27 mouse cellular contexts compared by ENCODE assay signal in the genomic region with DNA sequence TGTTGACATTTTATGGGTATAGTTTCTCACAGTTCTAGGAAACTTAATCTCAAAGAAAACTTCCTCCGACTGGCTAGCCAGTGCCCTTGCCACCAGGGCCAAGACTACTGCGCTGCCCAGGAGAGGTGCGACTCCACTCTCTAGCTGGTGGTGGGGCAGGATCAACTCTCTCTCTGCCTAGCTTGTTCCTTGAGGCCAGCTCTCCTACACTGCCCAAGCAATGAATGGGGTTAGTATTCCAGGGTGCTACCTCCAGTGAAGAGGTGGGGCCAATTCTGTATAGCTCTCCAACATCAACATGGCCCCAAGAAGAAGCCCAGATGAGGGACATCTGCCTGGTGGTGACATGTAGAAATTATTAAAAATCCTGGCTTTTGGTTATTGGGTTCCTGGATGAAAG.
"Had no signal": no experiment of that assay in that cellular context is flagged by ENCODE, and none has a peak within 500 bp of the region (broad histone marks: within the 10 kb centered on the region; RNA-seq: fewer than 3 reads in every experiment).

No protein-coding gene starts in this region.

- H3K27ac ChIP-seq: embryonic facial prominence, embryonic 13.5 days; embryonic facial prominence, embryonic 15.5 days; forebrain, embryonic 10.5 days; forebrain, embryonic 12.5 days; forebrain, embryonic 13.5 days; forebrain, embryonic 15.5 days; gastrocnemius, adult 2 months; heart, adult 2 months; heart, embryonic 10.5 days had no signal

- H3K4me1 ChIP-seq: embryonic facial prominence, embryonic 13.5 days; embryonic facial prominence, embryonic 15.5 days; forebrain, embryonic 10.5 days; forebrain, embryonic 12.5 days; forebrain, embryonic 13.5 days; forebrain, embryonic 15.5 days; heart, embryonic 10.5 days had no signal

- H3K4me3 ChIP-seq: embryonic facial prominence, embryonic 13.5 days; embryonic facial prominence, embryonic 15.5 days; erythroblast, embryonic 14.5 days; forebrain, embryonic 10.5 days; forebrain, embryonic 12.5 days; forebrain, embryonic 13.5 days; forebrain, embryonic 15.5 days; gastrocnemius, adult 2 months; heart, adult 2 months; heart, embryonic 10.5 days had no signal

- H3K4me2 ChIP-seq: embryonic facial prominence, embryonic 13.5 days; embryonic facial prominence, embryonic 15.5 days; forebrain, embryonic 12.5 days; forebrain, embryonic 13.5 days; forebrain, embryonic 15.5 days had no signal

- H3K9ac ChIP-seq: embryonic facial prominence, embryonic 13.5 days; embryonic facial prominence, embryonic 15.5 days; forebrain, embryonic 12.5 days; forebrain, embryonic 13.5 days; forebrain, embryonic 15.5 days; forebrain, postnatal 0 days had no signal

- DNase-seq: cerebellum, adult 2 months; cerebellum, adult 8-10 months; cerebellum, adult 9-10 months; cerebellum, adult 9-11 months; cerebellum, postnatal 10 days; cerebellum, postnatal 14 days; cerebellum, postnatal 25 days; cerebellum, postnatal 36 days; embryo, embryonic 11 days; forebrain, postnatal 0 days; gastrocnemius, adult 2 months; gastrocnemius, postnatal 10 days; gastrocnemius, postnatal 14 days; gastrocnemius, postnatal 25 days; gastrocnemius, postnatal 36 days; heart, adult 18-20 months; heart, adult 2 months had no signal

- ATAC-seq: forebrain, embryonic 13.5 days; forebrain, embryonic 14.5 days; forebrain, embryonic 15.5 days; forebrain, embryonic 16.5 days; forebrain, postnatal 0 days had no signal

- H3K27me3 ChIP-seq: embryonic facial prominence, embryonic 13.5 days; embryonic facial prominence, embryonic 15.5 days; forebrain, embryonic 12.5 days; forebrain, embryonic 13.5 days; forebrain, embryonic 15.5 days had no signal

- H3K9me3 ChIP-seq: embryonic facial prominence, embryonic 13.5 days; embryonic facial prominence, embryonic 15.5 days; forebrain, embryonic 10.5 days; forebrain, embryonic 12.5 days; forebrain, embryonic 13.5 days; forebrain, embryonic 15.5 days; heart, embryonic 10.5 days had no signal
